ENCODE assay signal across 22 mouse cellular contexts in the genomic region with DNA sequence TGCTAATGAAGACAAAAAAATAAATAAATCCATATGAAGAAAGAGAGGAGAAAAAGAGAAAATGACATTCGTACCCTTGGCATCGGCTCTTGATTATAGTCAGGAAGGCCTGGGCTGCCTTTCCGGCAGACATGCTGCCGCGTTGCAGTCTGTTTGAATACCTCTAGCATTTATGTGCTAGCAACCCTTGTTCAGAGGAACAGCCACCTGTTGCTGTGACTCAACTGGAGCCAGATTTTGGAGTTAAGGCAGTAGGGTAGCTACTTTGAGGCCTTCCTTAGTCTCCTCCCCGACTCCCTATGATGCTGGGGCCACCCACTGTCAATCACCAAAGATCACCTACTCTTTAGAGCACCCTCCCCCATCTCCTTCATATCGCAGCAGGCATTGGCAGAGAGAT.
DNase-seq lines count a peak whose midpoint lies in the region; ATAC-seq and TF ChIP-seq lines count a peak whose summit lies in the region.
"Had no signal": no experiment of that assay in that cellular context is flagged by ENCODE, and none has a peak within 500 bp of the region (broad histone marks: within the 10 kb centered on the region; RNA-seq: fewer than 3 reads in every experiment).

No protein-coding gene starts in this region.

- no peak for ATAC-seq in hindbrain, embryonic 11.5 days (ENCODE audit: low FRiP score)
- no peak for ATAC-seq in lung, embryonic 14.5 days (ENCODE audit: insufficient read depth)
- ATAC-seq in embryonic facial prominence, embryonic 14.5 days (ENCODE audit: low read depth) = no peak
- ATAC-seq: activated CD4-positive, CD25-positive, alpha-beta regulatory T cell, adult 4 months; forebrain, embryonic 14.5 days; hindbrain, postnatal 0 days; Patski had no signal

- no peak for DNase-seq in heart, embryonic 10.5 days (ENCODE audit: low spot score)
- no peak for DNase-seq in heart, adult 18-20 months
- DNase-seq in hindbrain, embryonic 10.5 days (ENCODE audit: low spot score) = no peak
- no peak for DNase-seq in hindbrain, embryonic 11.5 days (ENCODE audit: low spot score)
- no peak for DNase-seq in lung, embryonic 14.5 days
- DNase-seq in lung, postnatal 36 days = no peak
- peak; percentile 47 for DNase-seq in embryonic facial prominence, embryonic 14.5 days (ENCODE audit: low spot score)
- DNase-seq in frontal cortex, postnatal 14 days (ENCODE audit: low spot score in 2 of 2) = no peak
- DNase-seq: adrenal gland, postnatal 14 days; cerebellum, adult 11-12 months; cerebellum, adult 9-10 months; cerebellum, postnatal 25 days; gastrocnemius, postnatal 36 days; heart, adult 2 months; heart, postnatal 36 days; kidney, adult 11 months had no signal

- H3K36me3 ChIP-seq in heart, embryonic 10.5 days = no peaks in the 10 kb centered on the region
- H3K36me3 ChIP-seq in hindbrain, embryonic 10.5 days = no peaks in the 10 kb centered on the region
- H3K36me3 ChIP-seq in hindbrain, embryonic 11.5 days (ENCODE audit: control insufficient read depth, insufficient read depth, low read length) = no peaks in the 10 kb centered on the region
- no peaks in the 10 kb centered on the region for H3K36me3 ChIP-seq in lung, embryonic 14.5 days (ENCODE audit: insufficient read depth)
- H3K36me3 ChIP-seq in embryonic facial prominence, embryonic 14.5 days (ENCODE audit: control insufficient read depth, insufficient read depth, low read length) = no peaks in the 10 kb centered on the region
- H3K36me3 ChIP-seq: hindbrain, embryonic 13.5 days had no signal

- no peaks in the 10 kb centered on the region for H3K9me3 ChIP-seq in heart, embryonic 10.5 days
- no peaks in the 10 kb centered on the region for H3K9me3 ChIP-seq in hindbrain, embryonic 10.5 days
- H3K9me3 ChIP-seq in hindbrain, embryonic 11.5 days (ENCODE audit: control insufficient read depth, low read length) = no peaks in the 10 kb centered on the region
- no peaks in the 10 kb centered on the region for H3K9me3 ChIP-seq in lung, embryonic 14.5 days (ENCODE audit: low read depth, low read length)
- no peaks in the 10 kb centered on the region for H3K9me3 ChIP-seq in embryonic facial prominence, embryonic 14.5 days (ENCODE audit: control insufficient read depth, low read length)
- H3K9me3 ChIP-seq: hindbrain, embryonic 13.5 days had no signal

- no peak overlapping the region for H3K9ac ChIP-seq in hindbrain, embryonic 11.5 days (ENCODE audit: low read depth, low read length)
- H3K9ac ChIP-seq in lung, embryonic 14.5 days = no peak overlapping the region
- H3K9ac ChIP-seq in embryonic facial prominence, embryonic 14.5 days (ENCODE audit: low read depth, low read length) = no peak overlapping the region
- H3K9ac ChIP-seq: hindbrain, embryonic 13.5 days had no signal

- no peak for TF ChIP-seq CTCF in lung, embryonic 14.5 days (IDR thresholded peaks at IDR 0.05; ENCODE audit: low read depth)

- H3K4me2 ChIP-seq in hindbrain, embryonic 11.5 days (replicated peaks; ENCODE audit: low read depth, low read length) = no peak overlapping the region
- no peak overlapping the region for H3K4me2 ChIP-seq in lung, embryonic 14.5 days
- no peak overlapping the region for H3K4me2 ChIP-seq in embryonic facial prominence, embryonic 14.5 days (ENCODE audit: low read depth, low read length)
- H3K4me2 ChIP-seq: hindbrain, embryonic 13.5 days had no signal

- 58% methylated on average over 7 of the region's 7 CpGs for WGBS in heart, embryonic 10.5 days
- WGBS in hindbrain, embryonic 10.5 days = 72% methylated on average over 7 of the region's 7 CpGs
- WGBS in hindbrain, embryonic 11.5 days = 74% methylated on average over 7 of the region's 7 CpGs
- WGBS in lung, embryonic 14.5 days = 47% methylated on average over 7 of the region's 7 CpGs
- 41% methylated on average over 7 of the region's 7 CpGs for WGBS in embryonic facial prominence, embryonic 14.5 days

- no peaks in the 10 kb centered on the region for H3K27me3 ChIP-seq in heart, embryonic 10.5 days (ENCODE audit: insufficient read depth, poor library complexity, severe bottlenecking)
- peaks cover 24% of the 10 kb centered on the region for H3K27me3 ChIP-seq in hindbrain, embryonic 10.5 days (ENCODE audit: insufficient read depth, poor library complexity, severe bottlenecking)
- no peaks in the 10 kb centered on the region for H3K27me3 ChIP-seq in hindbrain, embryonic 11.5 days (ENCODE audit: control insufficient read depth, insufficient read depth, low read length)
- H3K27me3 ChIP-seq in lung, embryonic 14.5 days (ENCODE audit: insufficient read depth, low read length) = peaks cover 7% of the 10 kb centered on the region
- no peaks in the 10 kb centered on the region for H3K27me3 ChIP-seq in embryonic facial prominence, embryonic 14.5 days (replicated peaks; ENCODE audit: control insufficient read depth, insufficient read depth, low read length)
- H3K27me3 ChIP-seq: CH12.LX, Patski had no signal

- H3K4me3 ChIP-seq in heart, embryonic 10.5 days = no peak overlapping the region
- H3K4me3 ChIP-seq in hindbrain, embryonic 10.5 days = no peak overlapping the region
- H3K4me3 ChIP-seq in hindbrain, embryonic 11.5 days (ENCODE audit: low read depth, low read length) = no peak overlapping the region
- no peak overlapping the region for H3K4me3 ChIP-seq in lung, embryonic 14.5 days (ENCODE audit: low read depth, low read length)
- no peak overlapping the region for H3K4me3 ChIP-seq in embryonic facial prominence, embryonic 14.5 days (ENCODE audit: low read depth, low read length)
- H3K4me3 ChIP-seq: heart, adult 2 months; hindbrain, embryonic 13.5 days had no signal

- H3K27ac ChIP-seq in heart, embryonic 10.5 days = 0 out of 2 replicates have a peak overlapping the region, but pooled peaks have one; percentile 54
- H3K27ac ChIP-seq in hindbrain, embryonic 10.5 days = 0 out of 2 replicates have a peak overlapping the region, but pooled peaks have one; percentile 29
- no peak overlapping the region for H3K27ac ChIP-seq in hindbrain, embryonic 11.5 days (ENCODE audit: low read depth, low read length)
- H3K27ac ChIP-seq in lung, embryonic 14.5 days (ENCODE audit: low read depth) = peak overlapping the region; percentile 50; the same call in 1 of the 2 replicates
- H3K27ac ChIP-seq in embryonic facial prominence, embryonic 14.5 days (replicated peaks; ENCODE audit: low read depth, low read length) = no peak overlapping the region
- H3K27ac ChIP-seq: heart, adult 2 months; hindbrain, embryonic 13.5 days; hindbrain, postnatal 0 days had no signal

- H3K4me1 ChIP-seq in heart, embryonic 10.5 days = peaks cover 26% of the 10 kb centered on the region
- peaks cover 38% of the 10 kb centered on the region for H3K4me1 ChIP-seq in hindbrain, embryonic 10.5 days (replicated peaks)
- H3K4me1 ChIP-seq in hindbrain, embryonic 11.5 days (replicated peaks; ENCODE audit: control insufficient read depth, insufficient read depth, low read length) = peaks cover 3% of the 10 kb centered on the region
- peaks cover 4% of the 10 kb centered on the region; the same call in 1 of the 2 replicates for H3K4me1 ChIP-seq in lung, embryonic 14.5 days (ENCODE audit: insufficient read depth)
- H3K4me1 ChIP-seq in embryonic facial prominence, embryonic 14.5 days (ENCODE audit: control insufficient read depth, insufficient read depth, low read length) = peaks cover 18% of the 10 kb centered on the region

Comparison
In these comparisons a context has a peak if more than half of its experiments do, and no peak if none do; other contexts are left out.
1. H3K27ac ChIP-seq: peak in heart, embryonic 10.5 days (single experiment), hindbrain, embryonic 10.5 days (single experiment) and lung, embryonic 14.5 days (single experiment); none in hindbrain, embryonic 11.5 days (single experiment) and embryonic facial prominence, embryonic 14.5 days (single experiment).